Mouse (Mus musculus) hindbrain, embryonic 16.5 days (tissue): ENCODE data around the gene Adh1. TPM values are rescaled to one million over a fixed set of nuclear protein-coding genes. Genes with fewer than 3 reads are reported as not detected.

ENCODE experiments used
- ATAC-seq: fragments of 200-750 bp; cut with Nextera tagmentation; 2 replicates; pipeline ENCODE4 v1.8.0; 2017; ENCODE audit warnings: moderate TSS enrichment, moderate library complexity
- H3K27ac ChIP-seq: fragments of 300-500 bp; sonication (generic); 2 replicates; pipeline ENCODE4 v1.5.1; 2014; ENCODE audit warnings: low read depth, mild to moderate bottlenecking, control low read depth, low read length, moderate library complexity
- H3K27me3 ChIP-seq: fragments of 300-500 bp; sonication (generic); replicated peaks from 2 replicates; pipeline ENCODE4 v1.6.1; 2014; ENCODE audit warnings: low read length; ENCODE audit not compliant: control insufficient read depth, insufficient read depth
- H3K36me3 ChIP-seq: fragments of 300-500 bp; sonication (generic); 2 replicates; pipeline ENCODE4 v1.6.1; 2014; ENCODE audit warnings: mild to moderate bottlenecking, low read length, moderate library complexity, mixed read lengths; ENCODE audit not compliant: control insufficient read depth, insufficient read depth
- H3K4me1 ChIP-seq: fragments of 300-500 bp; sonication (generic); 2 replicates; pipeline ENCODE4 v1.6.1; 2014; ENCODE audit warnings: low read depth, low read length; ENCODE audit not compliant: control insufficient read depth, insufficient read depth
- H3K4me2 ChIP-seq: fragments of 300-500 bp; sonication (generic); 2 replicates; pipeline ENCODE4 v1.6.1; 2014; ENCODE audit warnings: mild to moderate bottlenecking, low read length, control low read depth, moderate library complexity
- H3K4me3 ChIP-seq: fragments of 300-500 bp; sonication (generic); 2 replicates; pipeline ENCODE4 v1.5.1; 2014; ENCODE audit warnings: mild to moderate bottlenecking, low read length, control low read depth, moderate library complexity
- H3K9ac ChIP-seq: fragments of 300-500 bp; sonication (generic); 2 replicates; pipeline ENCODE4 v1.6.1; 2014; ENCODE audit warnings: low read depth, mild to moderate bottlenecking, control low read depth, low read length, moderate library complexity
- H3K9me3 ChIP-seq: fragments of 300-500 bp; sonication (generic); 2 replicates; pipeline ENCODE4 v1.6.1; 2014; ENCODE audit warnings: mild to moderate bottlenecking, low read length, moderate library complexity; ENCODE audit not compliant: control insufficient read depth
- WGBS: fragments of 180-500 bp; shearing (Covaris S2); extraction: QIAGEN DNeasy Blood & Tissue Kit; methylation state at CpG from one replicate; pipeline ENCODE4 v1.1.7; 2014; 5-methylcytosine and 5-hydroxymethylcytosine counted together
- polyA plus RNA-seq: library from polyadenylated mRNA; unstranded; fragments of >200 nt; fragmentation: Nextera tagmentation; extraction: Ambion mirVana; gene quantifications from 2 replicates; pipeline ENCODE4 v1.2.1, GENCODE M21; 2015

Adh1 gene
- polyA plus RNA-seq, 1 experiment from 2014 or later: 1.7 TPM

DNA sequence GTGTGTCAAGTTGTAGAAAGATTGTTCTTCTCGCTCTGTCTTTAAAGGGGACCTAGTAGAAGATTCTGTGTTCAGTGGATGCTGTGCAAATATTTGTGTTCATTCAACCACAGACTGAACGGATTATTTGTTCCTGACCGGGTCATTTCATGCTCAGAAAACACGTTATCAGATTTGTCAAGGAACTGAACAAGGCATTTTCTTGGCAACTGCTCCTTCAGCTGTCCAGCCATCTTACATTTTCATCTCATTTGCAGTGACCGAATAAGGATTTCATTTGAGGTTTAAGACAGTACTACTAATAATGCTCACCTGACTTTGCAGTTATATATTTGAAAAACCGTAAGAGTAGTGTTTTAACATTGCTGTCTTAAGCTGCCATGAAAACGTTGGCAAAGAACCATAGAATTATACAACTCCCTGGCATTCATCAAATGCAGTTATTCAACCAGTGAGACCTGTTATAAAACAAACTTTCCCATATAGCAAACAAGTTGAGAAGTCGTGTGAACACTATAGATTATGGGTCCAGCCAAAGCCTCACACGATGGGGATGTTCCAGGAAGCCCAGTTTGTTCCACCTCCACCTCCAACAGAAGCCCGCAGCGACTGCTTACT lies 24.1 kb upstream of the Adh1 start:
- H3K4me1 ChIP-seq: no peaks in the 10 kb centered on the region
- no peaks in the 10 kb centered on the region for H3K9me3 ChIP-seq
- no peak overlapping the region for H3K27ac ChIP-seq
- no peak overlapping the region for H3K4me3 ChIP-seq
- no peak overlapping the region for H3K4me2 ChIP-seq
- 75% methylated on average over 11 of the region's 11 CpGs for WGBS
- no peaks in the 10 kb centered on the region for H3K27me3 ChIP-seq
- no peaks in the 10 kb centered on the region for H3K36me3 ChIP-seq
- ATAC-seq: no peak
- H3K9ac ChIP-seq: no peak overlapping the region

- Histone ChIP-seq H3K4me2 (no peak overlapping the region), H3K4me1 (no peaks in the 10 kb centered on the region), H3K27me3 (no peaks in the 10 kb centered on the region)
These were observed 22.7 kb upstream of the Adh1 start for GRCm38 (mm10) chr3:138238046-138238445.

DNA sequence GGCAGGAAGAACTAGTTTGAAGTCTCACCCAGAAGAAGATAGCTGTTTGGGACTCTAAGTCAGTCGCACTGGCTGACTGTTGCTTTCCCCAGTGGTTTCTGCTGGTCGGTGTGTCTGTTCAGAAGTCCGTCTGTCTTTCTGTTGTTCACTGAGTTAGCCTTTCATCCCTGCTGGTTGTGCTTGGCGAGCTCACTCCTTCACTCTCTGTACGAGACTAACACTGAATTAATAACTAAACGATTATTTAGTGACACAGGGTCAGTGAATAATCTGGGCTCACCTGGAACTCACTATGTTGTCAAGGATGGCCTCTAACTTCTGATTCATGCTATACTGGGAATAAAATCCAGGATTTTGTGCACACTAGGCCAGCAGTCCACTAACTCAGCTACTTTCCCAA lies 21.3 kb upstream of the Adh1 start:
- H3K27me3 ChIP-seq: no peaks in the 10 kb centered on the region
- WGBS: 87% methylated on average over 6 of the region's 6 CpGs
- ATAC-seq: no peak
- H3K27ac ChIP-seq: no peak overlapping the region
- no peak overlapping the region for H3K9ac ChIP-seq
- H3K4me3 ChIP-seq: no peak overlapping the region
- no peak overlapping the region for H3K4me2 ChIP-seq
- no peaks in the 10 kb centered on the region for H3K4me1 ChIP-seq
- no peaks in the 10 kb centered on the region for H3K36me3 ChIP-seq
- H3K9me3 ChIP-seq: no peaks in the 10 kb centered on the region

More at GRCm38 (mm10) chr3:138238046-138238445, 22.7 kb upstream of the Adh1 start:
- no peaks in the 10 kb centered on the region for H3K36me3 ChIP-seq
- no peaks in the 10 kb centered on the region for H3K9me3 ChIP-seq
- H3K4me3 ChIP-seq: no peak overlapping the region
- no peak overlapping the region for H3K27ac ChIP-seq
- WGBS: 91% methylated on average over 10 of the region's 10 CpGs
- H3K9ac ChIP-seq: no peak overlapping the region
- no peak for ATAC-seq

- 91% methylated on average over 3 of the region's 3 CpGs for WGBS
- Histone ChIP-seq H3K27ac (no peak overlapping the region), H3K36me3 (no peaks in the 10 kb centered on the region), H3K4me1 (no peaks in the 10 kb centered on the region; the same call in 1 of the 2 replicates), H3K27me3 (no peaks in the 10 kb centered on the region), H3K4me2 (no peak overlapping the region), H3K9ac (no peak overlapping the region), H3K9me3 (no peaks in the 10 kb centered on the region), H3K4me3 (no peak overlapping the region)
- ATAC-seq: no peak
These were observed 20.4 kb upstream of the Adh1 start for GRCm38 (mm10) chr3:138240411-138240810.

- H3K4me2 ChIP-seq: no peak overlapping the region
- H3K4me1 ChIP-seq: no peaks in the 10 kb centered on the region; the same call in 1 of the 2 replicates
- H3K27me3 ChIP-seq: no peaks in the 10 kb centered on the region
- no peaks in the 10 kb centered on the region for H3K9me3 ChIP-seq
- H3K27ac ChIP-seq: no peak overlapping the region
- 79% methylated on average over 5 of the region's 5 CpGs for WGBS
- ATAC-seq: no peak
- H3K4me3 ChIP-seq: no peak overlapping the region
- H3K36me3 ChIP-seq: no peaks in the 10 kb centered on the region
- no peak overlapping the region for H3K9ac ChIP-seq
These were observed 19.8 kb upstream of the Adh1 start for GRCm38 (mm10) chr3:138240942-138241341.

GRCm38 (mm10) chr3:138241371-138241770 lies 19.4 kb upstream of the Adh1 start:
- ATAC-seq: no peak
- WGBS: 66% methylated on average over 6 of the region's 6 CpGs
- Histone ChIP-seq H3K27me3 (no peaks in the 10 kb centered on the region), H3K27ac (no peak overlapping the region), H3K9ac (no peak overlapping the region), H3K9me3 (no peaks in the 10 kb centered on the region), H3K4me3 (no peak overlapping the region), H3K4me1 (no peaks in the 10 kb centered on the region; the same call in 1 of the 2 replicates), H3K4me2 (no peak overlapping the region), H3K36me3 (no peaks in the 10 kb centered on the region)

DNA sequence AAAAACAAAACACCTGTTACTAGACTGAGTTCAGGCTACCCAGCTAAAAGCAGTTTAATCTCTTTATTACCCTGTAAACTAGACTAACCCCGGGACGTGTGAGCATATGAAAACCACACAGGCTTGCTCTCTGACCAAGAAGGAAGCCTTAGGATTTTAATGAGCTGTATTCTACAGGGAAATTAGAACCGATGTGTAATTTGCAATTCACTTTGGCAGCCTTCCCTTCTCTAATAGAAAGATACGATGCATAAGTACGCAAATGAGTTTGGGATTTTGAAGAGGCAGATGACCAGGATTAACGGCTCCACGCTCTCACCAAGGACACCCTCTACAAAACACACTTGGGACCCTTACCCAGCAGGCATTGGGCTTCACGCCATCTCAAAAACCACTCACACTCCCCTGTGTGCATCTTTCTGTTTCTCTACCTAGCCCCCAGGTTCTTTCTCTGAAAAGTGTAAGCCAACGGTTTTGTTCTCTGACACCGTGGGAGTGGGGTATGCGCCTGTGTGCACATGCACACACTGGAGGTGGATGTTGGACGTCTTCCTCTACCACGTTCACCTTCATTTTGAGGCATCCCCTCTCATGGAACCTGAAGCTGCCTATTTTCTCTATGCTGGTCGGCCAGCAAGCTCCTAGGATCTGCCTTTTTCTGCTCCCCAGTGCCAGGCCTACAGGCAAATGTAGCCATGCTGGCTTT lies 18.6 kb upstream of the Adh1 start:
- Histone ChIP-seq H3K36me3 (no peaks in the 10 kb centered on the region), H3K4me3 (no peak overlapping the region), H3K27me3 (no peaks in the 10 kb centered on the region), H3K27ac (no peak overlapping the region), H3K4me2 (no peak overlapping the region), H3K4me1 (no peaks in the 10 kb centered on the region; the same call in 1 of the 2 replicates), H3K9me3 (no peaks in the 10 kb centered on the region), H3K9ac (no peak overlapping the region)
- 49% methylated on average over 14 of the region's 14 CpGs for WGBS
- peak; percentile 75 for ATAC-seq

GRCm38 (mm10) chr3:138242933-138243332 lies 17.9 kb upstream of the Adh1 start:
- no peak overlapping the region for H3K27ac ChIP-seq
- no peak overlapping the region for H3K4me3 ChIP-seq
- no peaks in the 10 kb centered on the region; the same call in 1 of the 2 replicates for H3K4me1 ChIP-seq
- ATAC-seq: no peak
- H3K9me3 ChIP-seq: no peaks in the 10 kb centered on the region
- no peak overlapping the region for H3K4me2 ChIP-seq
- WGBS: 91% methylated on average over 6 of the region's 6 CpGs
- H3K9ac ChIP-seq: no peak overlapping the region
- no peaks in the 10 kb centered on the region for H3K36me3 ChIP-seq
- no peaks in the 10 kb centered on the region for H3K27me3 ChIP-seq

GRCm38 (mm10) chr3:138244338-138244874 lies 16.4 kb upstream of the Adh1 start:
- H3K4me1 ChIP-seq: no peaks in the 10 kb centered on the region; the same call in 1 of the 2 replicates
- H3K4me2 ChIP-seq: no peak overlapping the region
- no peaks in the 10 kb centered on the region for H3K27me3 ChIP-seq
- no peaks in the 10 kb centered on the region for H3K9me3 ChIP-seq
- no peak overlapping the region for H3K4me3 ChIP-seq
- no peak overlapping the region for H3K9ac ChIP-seq
- no peak for ATAC-seq
- H3K27ac ChIP-seq: no peak overlapping the region
- no peaks in the 10 kb centered on the region for H3K36me3 ChIP-seq
- 73% methylated on average over 7 of the region's 7 CpGs for WGBS
